Mouse (Mus musculus) limb, embryonic 12.5 days (tissue): ENCODE measurements at regions not wholly inside any gene's neighbourhood (a gene's known extent, or its start where the extent isn't known, plus 50 kb on each side); places are given as distances from the start of the nearest gene placed in this dataset.

Experiments used
- ATAC-seq: fragments of 200-750 bp; cut with Nextera tagmentation; 2 replicates; pipeline ENCODE4 v1.8.0; 2017; ENCODE audit warnings: low read depth, moderate TSS enrichment; ENCODE audit not compliant: insufficient number of reproducible peaks, insufficient read depth, low FRiP score, low TSS enrichment
- H3K27ac ChIP-seq: fragments of 300-500 bp; sonication (generic); 2 replicates; pipeline ENCODE4 v1.5.1; 2016; ENCODE audit warnings: mild to moderate bottlenecking, moderate library complexity
- H3K27me3 ChIP-seq: fragments of 300-500 bp; sonication (generic); 2 replicates; pipeline ENCODE4 v1.6.1; 2016; ENCODE audit warnings: mild to moderate bottlenecking, moderate library complexity
- H3K36me3 ChIP-seq: fragments of 300-500 bp; sonication (generic); 2 replicates; pipeline ENCODE4 v1.6.1; 2016; ENCODE audit warnings: mild to moderate bottlenecking, moderate library complexity
- H3K4me1 ChIP-seq: fragments of 300-500 bp; sonication (generic); replicated peaks from 2 replicates; pipeline ENCODE4 v1.6.1; 2016
- H3K4me2 ChIP-seq: fragments of 300-500 bp; sonication (generic); 2 replicates; pipeline ENCODE4 v1.6.1; 2016; ENCODE audit warnings: mild to moderate bottlenecking, moderate library complexity
- H3K4me3 ChIP-seq: fragments of 300-500 bp; sonication (generic); replicated peaks from 2 replicates; pipeline ENCODE4 v1.5.1; 2016; ENCODE audit warnings: mild to moderate bottlenecking
- H3K9ac ChIP-seq: fragments of 300-500 bp; sonication (generic); replicated peaks from 2 replicates; pipeline ENCODE4 v1.6.1; 2016; ENCODE audit warnings: mild to moderate bottlenecking, moderate library complexity
- H3K9me3 ChIP-seq: fragments of 300-500 bp; sonication (generic); 2 replicates; pipeline ENCODE4 v1.6.1; 2016; ENCODE audit warnings: mild to moderate bottlenecking, moderate library complexity
- WGBS: fragments of 180-500 bp; shearing (Covaris S2); methylation state at CpG from one replicate; pipeline ENCODE4 v1.1.7; 2016; 5-methylcytosine and 5-hydroxymethylcytosine counted together

GRCm38 (mm10) chr2:132472126-132472525 lies 86.9 kb upstream of the Prokr2 start:
- no peak overlapping the region for H3K27ac ChIP-seq
- no peaks in the 10 kb centered on the region; the same call in 1 of the 2 replicates for H3K27me3 ChIP-seq
- H3K9me3 ChIP-seq, result no peaks in the 10 kb centered on the region
- H3K4me3 ChIP-seq, result no peak overlapping the region
- no peak overlapping the region for H3K4me2 ChIP-seq
- no peaks in the 10 kb centered on the region for H3K4me1 ChIP-seq
- H3K9ac ChIP-seq, result no peak overlapping the region
- 19% methylated on average over 2 of the region's 2 CpGs for WGBS
- no peak for ATAC-seq
- no peaks in the 10 kb centered on the region for H3K36me3 ChIP-seq

GRCm38 (mm10) chr2:132468957-132469642 lies 83.9 kb upstream of the Prokr2 start:
- H3K27ac ChIP-seq, result no peak overlapping the region
- 90% methylated on average over 9 of the region's 9 CpGs for WGBS
- no peak overlapping the region for H3K4me3 ChIP-seq
- no peak overlapping the region for H3K4me2 ChIP-seq
- no peak for ATAC-seq
- H3K9me3 ChIP-seq, result no peaks in the 10 kb centered on the region
- H3K27me3 ChIP-seq, result no peaks in the 10 kb centered on the region
- no peak overlapping the region for H3K9ac ChIP-seq
- no peaks in the 10 kb centered on the region for H3K36me3 ChIP-seq
- H3K4me1 ChIP-seq, result no peaks in the 10 kb centered on the region

- no peak overlapping the region for H3K4me3 ChIP-seq
- H3K27ac ChIP-seq, result no peak overlapping the region
- H3K4me2 ChIP-seq, result no peak overlapping the region
- WGBS, result 91% methylated on average over 1 of the region's 1 CpGs
- no peaks in the 10 kb centered on the region for H3K9me3 ChIP-seq
- peaks cover 9% of the 10 kb centered on the region for H3K4me1 ChIP-seq
- H3K36me3 ChIP-seq, result no peaks in the 10 kb centered on the region
- H3K9ac ChIP-seq, result no peak overlapping the region
- H3K27me3 ChIP-seq, result no peaks in the 10 kb centered on the region; the same call in 1 of the 2 replicates
- ATAC-seq, result no peak
These were observed 69.8 kb upstream of the Prokr2 start for GRCm38 (mm10) chr2:132455029-132455428.

GRCm38 (mm10) chr2:132449347-132449746 lies 64.1 kb upstream of the Prokr2 start:
- Histone ChIP-seq H3K4me2 (no peak overlapping the region), H3K4me1 (peaks cover 35% of the 10 kb centered on the region), H3K36me3 (no peaks in the 10 kb centered on the region), H3K9me3 (no peaks in the 10 kb centered on the region), H3K27ac (no peak overlapping the region), H3K9ac (no peak overlapping the region), H3K27me3 (no peaks in the 10 kb centered on the region; the same call in 1 of the 2 replicates), H3K4me3 (no peak overlapping the region)
- WGBS, result 58% methylated on average over 4 of the region's 4 CpGs
- no peak for ATAC-seq

GRCm38 (mm10) chr2:132447826-132448225 lies 62.6 kb upstream of the Prokr2 start:
- Histone ChIP-seq H3K4me2 (no peak overlapping the region), H3K9ac (no peak overlapping the region), H3K4me3 (no peak overlapping the region), H3K36me3 (no peaks in the 10 kb centered on the region), H3K27me3 (no peaks in the 10 kb centered on the region; the same call in 1 of the 2 replicates), H3K4me1 (peaks cover 40% of the 10 kb centered on the region), H3K9me3 (no peaks in the 10 kb centered on the region), H3K27ac (no peak overlapping the region)
- WGBS, result 67% methylated on average over 3 of the region's 3 CpGs
- ATAC-seq, result no peak

GRCm38 (mm10) chr2:132446019-132446418 lies 60.8 kb upstream of the Prokr2 start:
- H3K9ac ChIP-seq, result no peak overlapping the region
- H3K27ac ChIP-seq, result 0 out of 2 replicates have a peak overlapping the region, but pooled peaks have one; percentile 41
- H3K36me3 ChIP-seq, result no peaks in the 10 kb centered on the region
- no peaks in the 10 kb centered on the region for H3K27me3 ChIP-seq
- no peak overlapping the region for H3K4me2 ChIP-seq
- H3K9me3 ChIP-seq, result no peaks in the 10 kb centered on the region
- no peak for ATAC-seq
- 12% methylated on average over 3 of the region's 3 CpGs for WGBS
- peaks cover 35% of the 10 kb centered on the region for H3K4me1 ChIP-seq
- H3K4me3 ChIP-seq, result no peak overlapping the region

GRCm38 (mm10) chr2:132444442-132445161 lies 59.4 kb upstream of the Prokr2 start:
- peak; percentile 32; the same call in 1 of the 2 replicates for ATAC-seq

More at GRCm38 (mm10) chr2:132444442-132445161, 59.4 kb upstream of the Prokr2 start:
- H3K27ac ChIP-seq, result peak overlapping the region; percentile 41
- 24% methylated on average over 11 of the region's 11 CpGs for WGBS
- H3K4me1 ChIP-seq, result peaks cover 35% of the 10 kb centered on the region
- no peak overlapping the region for H3K4me3 ChIP-seq
- no peaks in the 10 kb centered on the region for H3K9me3 ChIP-seq
- no peaks in the 10 kb centered on the region for H3K36me3 ChIP-seq
- no peaks in the 10 kb centered on the region for H3K27me3 ChIP-seq
- peak overlapping the region; percentile 4; the same call in 1 of the 2 replicates for H3K4me2 ChIP-seq
- H3K9ac ChIP-seq, result no peak overlapping the region
